Mouse (Mus musculus) liver, adult 2 months (tissue): ENCODE measurements around the gene Abi2. TPM values are rescaled to one million over a fixed set of nuclear protein-coding genes. Genes with fewer than 3 reads are reported as not detected.

Experiments used
- DNase-seq: peaks from one replicate; pipeline ENCODE4 v3.0.0-alpha.2; 2011; ENCODE audit warnings: low read depth, low spot score; ENCODE audit errors: extremely low read depth
- H3K27ac ChIP-seq: fragments of 200-500 bp; replicated peaks from 2 replicates; pipeline ENCODE4 v1.5.1; 2012; ENCODE audit warnings: low read depth, mild to moderate bottlenecking, control low read depth, inconsistent platforms, low read length; ENCODE audit not compliant: insufficient read depth
- H3K27me3 ChIP-seq: fragments of 200-500 bp; 2 replicates; pipeline ENCODE4 v1.6.1; 2012; ENCODE audit warnings: mild to moderate bottlenecking, moderate library complexity, low read length, inconsistent platforms; ENCODE audit not compliant: control insufficient read depth, insufficient read depth
- H3K36me3 ChIP-seq: fragments of 200-500 bp; 2 replicates; pipeline ENCODE4 v1.6.1; 2012; ENCODE audit warnings: low read length, inconsistent platforms; ENCODE audit not compliant: control insufficient read depth, insufficient read depth
- H3K4me1 ChIP-seq: fragments of 200-500 bp; 2 replicates; pipeline ENCODE4 v1.6.1; 2011; ENCODE audit warnings: low read length; ENCODE audit not compliant: control insufficient read depth, insufficient read depth
- H3K4me3 ChIP-seq: fragments of 200-500 bp; 2 replicates; pipeline ENCODE4 v1.5.1; 2011; ENCODE audit warnings: low read depth, mild to moderate bottlenecking, control low read depth, low read length, moderate library complexity; ENCODE audit not compliant: insufficient read depth
- H3K79me2 ChIP-seq: fragments of 200-500 bp; 2 replicates; pipeline ENCODE4 v1.6.1; 2012; ENCODE audit warnings: inconsistent platforms, mild to moderate bottlenecking, low read length, moderate library complexity; ENCODE audit not compliant: control insufficient read depth, insufficient read depth
- H3K9ac ChIP-seq: fragments of 200-500 bp; 2 replicates; pipeline ENCODE4 v1.6.1; 2012; ENCODE audit warnings: low read depth, mild to moderate bottlenecking, control low read depth, inconsistent platforms, low read length
- CTCF ChIP-seq: fragments of 200-500 bp; IDR thresholded peaks from 2 replicates; pipeline ENCODE4 v1.5.1; 2011; ENCODE audit warnings: low read depth, low read length, control low read depth
- POLR2A ChIP-seq: fragments of 200-500 bp; IDR thresholded peaks from 2 replicates; pipeline ENCODE4 v1.6.1; 2011; ENCODE audit warnings: low read length, control low read depth; ENCODE audit not compliant: insufficient read depth; ENCODE audit errors: extremely low read depth
- WGBS: fragments of 180-500 bp; shearing (Covaris S2); methylation state at CpG from one replicate; pipeline ENCODE4 v1.1.7; 2018; 5-methylcytosine and 5-hydroxymethylcytosine counted together
- polyA plus RNA-seq: library from polyadenylated mRNA; depleted of rRNA; stranded (reverse); fragments of >200 nt; gene quantifications from 2 replicates; pipeline ENCODE4 v1.2.3, GENCODE M21; 2012
- total RNA-seq: library from RNA; depleted of rRNA; stranded (reverse); fragments of >200 nt; gene quantifications from 2 replicates; pipeline ENCODE4 v1.2.3, GENCODE M21; 2014

Abi2 gene
- total and polyA plus RNA-seq, 2 experiments, result 0.62 to 2.2 TPM

GRCm38 (mm10) chr1:60409928-60410817, 754 bp downstream of the Abi2 start:
- DNase-seq, result no peak
- no peak for TF ChIP-seq POLR2A
- peak overlapping the region; percentile 81 for H3K9ac ChIP-seq
- no peak overlapping the region for H3K27ac ChIP-seq
- peak overlapping the region; percentile 85 for H3K4me3 ChIP-seq
- H3K4me1 ChIP-seq, result 0 out of 2 replicates have a peak, but pooled peaks cover 3% of the 10 kb centered on the region
- no peaks in the 10 kb centered on the region for H3K27me3 ChIP-seq
- 1% methylated on average over 54 of the region's 54 CpGs for WGBS
- H3K36me3 ChIP-seq, result no peaks in the 10 kb centered on the region
- H3K79me2 ChIP-seq, result peaks cover 2% of the 10 kb centered on the region; the same call in 1 of the 2 replicates

GRCm38 (mm10) chr1:60416724-60417123, 7.3 kb downstream of the Abi2 start:
- Histone ChIP-seq H3K27me3 (no peaks in the 10 kb centered on the region), H3K27ac (no peak overlapping the region), H3K4me3 (no peak overlapping the region), H3K36me3 (no peaks in the 10 kb centered on the region), H3K9ac (no peak overlapping the region), H3K4me1 (no peaks in the 10 kb centered on the region), H3K79me2 (peaks cover 2% of the 10 kb centered on the region; the same call in 1 of the 2 replicates)
- TF ChIP-seq POLR2A, result no peak
- no peak for TF ChIP-seq CTCF
- 76% methylated on average over 3 of the region's 3 CpGs for WGBS
- no peak for DNase-seq

- no peak overlapping the region for H3K9ac ChIP-seq
- no peaks in the 10 kb centered on the region; the same call in 1 of the 2 replicates for H3K4me1 ChIP-seq
- TF ChIP-seq POLR2A, result no peak
- no peak for TF ChIP-seq CTCF
- 89% methylated on average over 1 of the region's 1 CpGs for WGBS
- H3K4me3 ChIP-seq, result no peak overlapping the region
- no peak for DNase-seq
- no peaks in the 10 kb centered on the region; the same call in 1 of the 2 replicates for H3K79me2 ChIP-seq
- no peaks in the 10 kb centered on the region for H3K27me3 ChIP-seq
- H3K36me3 ChIP-seq, result no peaks in the 10 kb centered on the region
- H3K27ac ChIP-seq, result no peak overlapping the region
These were observed 14.5 kb downstream of the Abi2 start for GRCm38 (mm10) chr1:60423882-60424281.

- Histone ChIP-seq H3K36me3 (no peaks in the 10 kb centered on the region), H3K27me3 (no peaks in the 10 kb centered on the region), H3K4me1 (no peaks in the 10 kb centered on the region; the same call in 1 of the 2 replicates), H3K79me2 (no peaks in the 10 kb centered on the region; the same call in 1 of the 2 replicates), H3K9ac (no peak overlapping the region), H3K4me3 (no peak overlapping the region), H3K27ac (no peak overlapping the region)
- WGBS, result 95% methylated on average over 2 of the region's 2 CpGs
- no peak for DNase-seq
- no peak for TF ChIP-seq POLR2A
- TF ChIP-seq CTCF, result no peak
These were observed 18.9 kb downstream of the Abi2 start for GRCm38 (mm10) chr1:60428341-60428740.

DNA sequence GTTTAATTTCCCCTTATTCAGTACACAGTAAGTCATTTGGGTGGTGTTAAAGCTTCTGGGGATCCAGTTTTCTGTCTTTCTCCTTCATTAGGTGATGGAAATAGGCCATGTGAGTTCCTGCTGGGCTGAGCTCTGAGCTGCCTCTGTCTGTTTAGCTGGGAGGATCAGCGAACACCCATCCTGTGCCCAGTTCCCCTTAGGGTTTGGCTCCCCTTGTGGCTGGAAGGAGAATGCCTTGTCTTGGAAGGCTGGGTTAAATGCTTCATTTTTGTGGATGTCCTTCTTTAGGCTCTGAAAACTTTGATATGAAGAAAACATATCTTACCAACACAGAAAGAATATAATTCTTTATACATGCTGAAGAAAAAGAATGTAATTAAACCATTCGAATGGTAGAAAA, 19.5 kb downstream of the Abi2 start:
- Histone ChIP-seq H3K4me1 (no peaks in the 10 kb centered on the region; the same call in 1 of the 2 replicates), H3K36me3 (no peaks in the 10 kb centered on the region), H3K27ac (no peak overlapping the region), H3K79me2 (no peaks in the 10 kb centered on the region; the same call in 1 of the 2 replicates), H3K9ac (no peak overlapping the region), H3K4me3 (no peak overlapping the region), H3K27me3 (no peaks in the 10 kb centered on the region)
- WGBS, result 80% methylated on average over 2 of the region's 2 CpGs
- peak; percentile 13 for DNase-seq
- TF ChIP-seq POLR2A, result no peak
- TF ChIP-seq CTCF, result peak; percentile 78

- no peak for TF ChIP-seq CTCF
- TF ChIP-seq POLR2A, result no peak
- no peaks in the 10 kb centered on the region; the same call in 1 of the 2 replicates for H3K79me2 ChIP-seq
- no peaks in the 10 kb centered on the region; the same call in 1 of the 2 replicates for H3K4me1 ChIP-seq
- no peak for DNase-seq
- H3K36me3 ChIP-seq, result no peaks in the 10 kb centered on the region
- 95% methylated on average over 5 of the region's 5 CpGs for WGBS
- no peaks in the 10 kb centered on the region for H3K27me3 ChIP-seq
- no peak overlapping the region for H3K27ac ChIP-seq
- no peak overlapping the region for H3K9ac ChIP-seq
- no peak overlapping the region for H3K4me3 ChIP-seq
These were observed 22.1 kb downstream of the Abi2 start for GRCm38 (mm10) chr1:60431531-60431930.
